Mouse (Mus musculus) frontal cortex, adult 2 months (tissue): Measurements from ENCODE around the gene Hormad2. TPM values are rescaled to one million over a fixed set of nuclear protein-coding genes. Genes with fewer than 3 reads are reported as not detected.

Experiments
- DNase-seq, 2 experiments: peaks; one replicate each; pipeline ENCODE4 v3.0.0; 2022; ENCODE audit warnings: low spot score in 1 of 2; ENCODE audit errors: extremely low spot score in 1 of 2
- polyA plus RNA-seq: library from polyadenylated mRNA; depleted of rRNA; stranded (reverse); fragments of >200 nt; gene quantifications from 2 replicates; pipeline ENCODE4 v1.2.3, GENCODE M21; 2012; rRNA removed

Gene Hormad2
- polyA plus RNA-seq: 0.19 and 0.36 TPM in 2 replicates

GRCm38 (mm10) chr11:4440978-4441377, at the start of gene Hormad2:
Hormad2 (minus strand) TSS chr11:4441105.
- DNase-seq: no peak

- no peak for DNase-seq
Measured at GRCm38 (mm10) chr11:4489207-4489606, 48.3 kb upstream of the Hormad2 start.

GRCm38 (mm10) chr11:4488798-4489197, 47.9 kb upstream of the Hormad2 start:
- no peak for DNase-seq

- DNase-seq: no peak
Measured at GRCm38 (mm10) chr11:4488367-4488766, 47.5 kb upstream of the Hormad2 start.

- DNase-seq: no peak
Measured at GRCm38 (mm10) chr11:4487401-4487965, 46.6 kb upstream of the Hormad2 start.

GRCm38 (mm10) chr11:4484541-4484940, 43.6 kb upstream of the Hormad2 start:
- no peak for DNase-seq

- DNase-seq: no peak
Measured at GRCm38 (mm10) chr11:4482641-4483040, 41.7 kb upstream of the Hormad2 start.

- DNase-seq: no peak
Measured at GRCm38 (mm10) chr11:4476184-4476697, 35.3 kb upstream of the Hormad2 start.

GRCm38 (mm10) chr11:4472464-4473179, 31.7 kb upstream of the Hormad2 start:
- DNase-seq: no peak

- DNase-seq: no peak
Measured at GRCm38 (mm10) chr11:4471734-4472133, 30.8 kb upstream of the Hormad2 start.

GRCm38 (mm10) chr11:4471251-4471650, 30.3 kb upstream of the Hormad2 start:
- no peak for DNase-seq

- no peak for DNase-seq
Measured at GRCm38 (mm10) chr11:4469091-4469490, 28.2 kb upstream of the Hormad2 start.

GRCm38 (mm10) chr11:4467436-4467835, 26.5 kb upstream of the Hormad2 start:
- no peak for DNase-seq

GRCm38 (mm10) chr11:4466191-4466590, 25.3 kb upstream of the Hormad2 start:
- no peak for DNase-seq

GRCm38 (mm10) chr11:4464616-4465015, 23.7 kb upstream of the Hormad2 start:
- no peak for DNase-seq

- DNase-seq: no peak
Measured at GRCm38 (mm10) chr11:4464186-4464585, 23.3 kb upstream of the Hormad2 start.

GRCm38 (mm10) chr11:4462868-4463267, 22.0 kb upstream of the Hormad2 start:
- DNase-seq: no peak

- DNase-seq: no peak
Measured at GRCm38 (mm10) chr11:4461154-4461553, 20.2 kb upstream of the Hormad2 start.

- DNase-seq: no peak
Measured at GRCm38 (mm10) chr11:4460615-4461014, 19.7 kb upstream of the Hormad2 start.

- DNase-seq: no peak
Measured at GRCm38 (mm10) chr11:4454895-4455535, 14.1 kb upstream of the Hormad2 start.

GRCm38 (mm10) chr11:4452467-4453184, 11.7 kb upstream of the Hormad2 start:
- no peak for DNase-seq
